Mouse (Mus musculus) embryo, embryonic 9.5 days (tissue): ENCODE data around the gene Hook1.
"Not testable (repeated sequence)": the region's sequence is repeated elsewhere in the genome, so short reads cannot be mapped to it uniquely, and the experiment has no call there.

Experiments used
- DNase-seq: peaks from one replicate; pipeline ENCODE4 v3.0.0-alpha.2; 2017; ENCODE audit errors: extremely low spot score

The Hook1 gene

DNA sequence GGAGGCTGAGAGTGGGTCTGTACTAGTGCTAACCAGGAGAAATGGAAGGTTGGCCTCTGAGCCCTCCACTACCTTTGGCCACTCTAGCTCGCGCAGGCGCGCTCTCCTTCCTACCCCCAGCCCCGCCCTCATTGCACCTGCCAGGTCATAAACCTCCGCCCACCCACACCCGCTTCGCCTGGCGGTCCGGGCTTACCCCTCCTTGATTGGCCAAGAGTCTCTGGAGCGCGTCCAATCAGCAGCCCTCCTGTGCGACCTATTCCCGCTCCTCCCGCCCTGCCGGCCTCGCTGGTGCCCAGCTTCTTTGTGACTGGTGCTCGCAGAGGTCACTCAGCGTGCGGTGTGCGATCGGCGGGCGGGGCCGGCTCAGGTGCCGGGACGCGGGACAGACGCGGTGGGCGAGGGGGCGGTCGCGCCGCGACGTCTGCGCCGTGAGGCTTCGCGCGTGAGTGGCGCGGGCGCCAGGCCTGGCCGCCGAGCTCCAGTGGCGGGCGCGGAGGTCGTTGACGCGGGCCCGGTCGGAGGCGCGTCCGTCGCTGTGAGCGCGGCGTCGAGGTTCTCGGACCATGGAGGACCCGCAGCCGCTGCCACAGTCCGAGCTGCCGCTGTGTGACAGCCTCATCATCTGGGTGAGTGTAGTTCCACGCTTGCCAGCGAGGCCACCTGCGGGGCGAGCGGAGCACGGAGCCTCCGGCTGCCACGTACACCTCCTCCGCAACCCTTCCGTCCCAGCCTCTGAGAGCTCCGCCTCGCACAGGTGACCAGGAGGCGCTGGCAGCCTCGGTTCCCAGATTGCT is at the start of gene Hook1:
Gene Hook1, plus strand, starts transcription at position 313 of the 797 bp plus-strand sequence.
- peak; percentile 90 for DNase-seq

DNA sequence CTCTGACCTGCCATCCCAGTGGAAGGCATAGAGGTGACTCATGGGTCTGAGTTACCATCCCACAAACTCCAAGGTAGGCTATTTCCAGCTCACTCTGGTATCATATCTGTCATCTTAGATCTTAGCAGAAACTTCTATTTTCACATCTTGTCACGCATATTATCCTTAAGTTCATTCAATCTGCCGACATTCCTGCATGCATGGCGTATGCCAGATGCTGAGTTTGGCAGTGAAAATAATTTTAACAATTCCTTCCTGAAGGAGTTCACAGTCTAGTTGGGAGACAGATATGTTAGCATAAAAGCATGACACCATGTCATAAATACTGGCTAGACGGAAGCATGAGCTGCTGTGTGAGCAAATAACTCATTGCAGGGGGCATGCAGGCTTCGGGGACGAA is 49.3 kb upstream of the Hook1 start:
- no peak for DNase-seq

GRCm38 (mm10) chr4:95920448-95920847 is 46.6 kb upstream of the Hook1 start:
- DNase-seq: no peak

GRCm38 (mm10) chr4:95924210-95925184 is 42.5 kb upstream of the Hook1 start:
- peak; percentile 82 for DNase-seq

DNA sequence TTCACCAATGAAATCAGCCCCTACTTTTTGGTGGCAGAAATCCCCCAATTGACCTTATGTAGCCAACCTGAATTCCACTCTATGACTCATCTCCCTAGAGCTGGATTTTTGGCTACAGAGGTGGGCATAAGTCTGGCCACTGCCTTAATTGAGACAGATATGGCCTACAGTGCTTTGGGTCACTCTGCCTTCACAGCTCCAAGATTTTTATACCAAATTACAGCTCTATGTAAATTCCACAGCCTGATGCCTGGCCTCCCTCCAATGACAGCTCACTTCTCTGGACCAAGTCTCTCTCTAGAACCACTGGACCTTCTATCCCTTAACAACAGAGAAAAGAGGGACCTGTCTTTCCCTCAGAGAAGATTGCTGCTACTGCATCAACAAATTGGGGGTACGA is 38.2 kb upstream of the Hook1 start:
- DNase-seq: no peak

GRCm38 (mm10) chr4:95929936-95930335 is 37.1 kb upstream of the Hook1 start:
- no peak for DNase-seq

- no peak for DNase-seq
Measured at GRCm38 (mm10) chr4:95931331-95931730, 35.7 kb upstream of the Hook1 start.

- DNase-seq: no peak
Measured at GRCm38 (mm10) chr4:95933801-95934356, 33.2 kb upstream of the Hook1 start.

DNA sequence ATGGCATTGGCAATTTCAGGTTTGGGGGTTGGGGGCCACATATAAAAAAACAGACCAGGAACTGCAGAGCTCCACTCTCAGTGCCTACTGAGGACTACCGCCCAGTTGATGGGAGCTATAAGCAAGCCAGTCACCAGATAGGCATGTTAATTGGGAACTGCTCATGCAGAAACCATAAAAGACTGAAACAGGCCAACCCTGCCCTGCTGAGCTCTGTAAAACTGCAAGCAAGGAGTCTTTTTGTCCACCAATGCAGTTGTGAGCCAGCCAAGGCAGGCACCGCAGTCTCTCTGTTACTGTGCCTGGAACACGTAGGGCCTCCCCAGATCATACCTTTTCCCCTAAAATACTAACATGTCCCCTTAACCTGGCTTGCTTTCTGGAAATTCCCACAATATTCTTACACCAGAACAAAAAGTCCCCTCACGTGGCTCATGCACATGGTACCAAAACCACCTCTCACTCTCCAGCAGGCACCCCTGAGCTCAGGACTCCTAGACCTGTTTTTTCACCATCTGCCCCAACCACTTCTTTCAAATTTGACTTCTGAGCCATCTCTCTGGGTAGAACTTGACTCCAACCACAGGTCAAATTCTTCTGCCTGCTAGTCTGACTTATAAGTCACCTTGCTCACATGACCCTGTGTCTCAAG is 32.5 kb upstream of the Hook1 start:
- no peak for DNase-seq

- no peak for DNase-seq
Measured at GRCm38 (mm10) chr4:95938701-95939100, 28.3 kb upstream of the Hook1 start.

GRCm38 (mm10) chr4:95947896-95948295 is 19.1 kb upstream of the Hook1 start:
- DNase-seq: no peak

- DNase-seq: no peak
Measured at GRCm38 (mm10) chr4:95953328-95953727, 13.7 kb upstream of the Hook1 start.

GRCm38 (mm10) chr4:95982221-95982620 is 15.2 kb downstream of the Hook1 start:
- not testable (repeated sequence) for DNase-seq

GRCm38 (mm10) chr4:96016875-96017274 is 49.8 kb downstream of the Hook1 start:
- no peak for DNase-seq

- DNase-seq: no peak
Measured at GRCm38 (mm10) chr4:96022803-96023202, 55.8 kb downstream of the Hook1 start.

DNA sequence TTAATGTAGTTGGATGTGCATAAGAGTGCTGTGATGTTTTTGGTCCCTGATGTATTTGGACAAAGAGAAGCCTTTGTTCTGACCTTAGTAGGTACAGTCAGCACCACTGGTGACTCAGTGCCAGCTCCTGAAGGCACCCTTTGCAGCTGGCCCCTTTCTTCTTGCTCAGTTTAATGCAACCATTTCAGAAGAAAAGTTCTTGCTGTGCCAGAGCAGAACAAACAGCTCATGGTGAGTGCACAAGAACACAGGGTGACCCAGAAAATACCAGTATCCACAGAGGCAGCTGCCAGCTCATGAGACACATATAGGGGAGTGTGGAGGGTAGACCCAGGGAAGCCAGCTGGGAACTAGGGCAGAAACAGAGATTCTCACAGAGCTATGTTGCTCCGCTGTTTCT is 61.4 kb downstream of the Hook1 start:
- DNase-seq: no peak

- DNase-seq: no peak
Measured at GRCm38 (mm10) chr4:96060106-96060505, 93.1 kb downstream of the Hook1 start.

- no peak for DNase-seq
Measured at GRCm38 (mm10) chr4:96062045-96062444, 95.0 kb downstream of the Hook1 start.
